Comparison of ENCODE assay signal across 9 mouse cellular contexts in genomic region chr6:18819343-18819742, GRCm38 (mm10). TPM values are rescaled to one million over a fixed set of nuclear protein-coding genes. Genes with fewer than 3 reads are reported as not detected.
DNase-seq lines count a peak whose midpoint lies in the region; ATAC-seq and TF ChIP-seq lines count a peak whose summit lies in the region.
"Had no signal": no experiment of that assay in that cellular context is flagged by ENCODE, and none has a peak within 500 bp of the region (broad histone marks: within the 10 kb centered on the region; RNA-seq: fewer than 3 reads in every experiment).

No protein-coding gene starts in this region.

- no peaks in the 10 kb centered on the region for H3K4me1 ChIP-seq in forebrain, embryonic 11.5 days (replicated peaks; ENCODE audit: control insufficient read depth, insufficient read depth, low read length)
- H3K4me1 ChIP-seq in forebrain, embryonic 10.5 days = peaks cover 3% of the 10 kb centered on the region; the same call in 1 of the 2 replicates
- no peaks in the 10 kb centered on the region for H3K4me1 ChIP-seq in embryonic facial prominence, embryonic 14.5 days (ENCODE audit: control insufficient read depth, insufficient read depth, low read length)
- H3K4me1 ChIP-seq in intestine, embryonic 15.5 days (replicated peaks) = 0 out of 2 replicates have a peak, but pooled peaks cover 3% of the 10 kb centered on the region
- H3K4me1 ChIP-seq: hindbrain, embryonic 15.5 days had no signal

- peak; percentile 65; the same call in 1 of the 2 replicates for ATAC-seq in forebrain, embryonic 11.5 days (replicated peaks; ENCODE audit: low FRiP score)
- ATAC-seq in embryonic facial prominence, embryonic 14.5 days (ENCODE audit: low read depth) = no peak
- peak; percentile 59; the same call in 1 of the 2 replicates for ATAC-seq in intestine, embryonic 15.5 days

- H3K36me3 ChIP-seq in forebrain, embryonic 11.5 days (ENCODE audit: control insufficient read depth, insufficient read depth, low read length) = no peaks in the 10 kb centered on the region
- H3K36me3 ChIP-seq in forebrain, embryonic 10.5 days (replicated peaks) = no peaks in the 10 kb centered on the region
- H3K36me3 ChIP-seq in C2C12 (ENCODE audit: control insufficient read depth, insufficient read depth) = no peaks in the 10 kb centered on the region
- H3K36me3 ChIP-seq in embryonic facial prominence, embryonic 14.5 days (ENCODE audit: control insufficient read depth, insufficient read depth, low read length) = no peaks in the 10 kb centered on the region
- no peaks in the 10 kb centered on the region for H3K36me3 ChIP-seq in intestine, embryonic 15.5 days
- H3K36me3 ChIP-seq: hindbrain, embryonic 15.5 days had no signal

- TF ChIP-seq CTCF in C2C12 (IDR thresholded peaks at IDR 0.05; ENCODE audit: control insufficient read depth, insufficient read depth, insufficient read length) = peak; percentile 5

- H3K27me3 ChIP-seq in forebrain, embryonic 11.5 days (ENCODE audit: control insufficient read depth, insufficient read depth, low read length) = no peaks in the 10 kb centered on the region
- no peaks in the 10 kb centered on the region for H3K27me3 ChIP-seq in forebrain, embryonic 10.5 days (ENCODE audit: poor library complexity, severe bottlenecking)
- H3K27me3 ChIP-seq in C2C12 (ENCODE audit: control insufficient read depth, insufficient read depth, insufficient read length) = peaks cover 8% of the 10 kb centered on the region
- no peaks in the 10 kb centered on the region for H3K27me3 ChIP-seq in embryonic facial prominence, embryonic 14.5 days (replicated peaks; ENCODE audit: control insufficient read depth, insufficient read depth, low read length)
- no peaks in the 10 kb centered on the region for H3K27me3 ChIP-seq in intestine, embryonic 15.5 days (replicated peaks)
- H3K27me3 ChIP-seq: hindbrain, embryonic 15.5 days had no signal

- no peaks in the 10 kb centered on the region for H3K79me3 ChIP-seq in C2C12 (ENCODE audit: low read depth)

- H3K27ac ChIP-seq in forebrain, embryonic 11.5 days (ENCODE audit: low read depth, low read length) = no peak overlapping the region
- H3K27ac ChIP-seq in forebrain, embryonic 10.5 days = no peak overlapping the region
- no peak overlapping the region for H3K27ac ChIP-seq in embryonic facial prominence, embryonic 14.5 days (replicated peaks; ENCODE audit: low read depth, low read length)
- H3K27ac ChIP-seq in intestine, embryonic 15.5 days = no peak overlapping the region
- H3K27ac ChIP-seq: hindbrain, embryonic 15.5 days had no signal

- H3K9ac ChIP-seq in forebrain, embryonic 11.5 days (ENCODE audit: low read length) = no peak overlapping the region
- H3K9ac ChIP-seq in embryonic facial prominence, embryonic 14.5 days (ENCODE audit: low read depth, low read length) = no peak overlapping the region
- no peak overlapping the region for H3K9ac ChIP-seq in intestine, embryonic 15.5 days
- H3K9ac ChIP-seq: hindbrain, embryonic 15.5 days had no signal

- H3K9me3 ChIP-seq in forebrain, embryonic 11.5 days (ENCODE audit: control insufficient read depth, low read length) = no peaks in the 10 kb centered on the region
- H3K9me3 ChIP-seq in forebrain, embryonic 10.5 days = no peaks in the 10 kb centered on the region
- no peaks in the 10 kb centered on the region for H3K9me3 ChIP-seq in embryonic facial prominence, embryonic 14.5 days (ENCODE audit: control insufficient read depth, low read length)
- no peaks in the 10 kb centered on the region for H3K9me3 ChIP-seq in intestine, embryonic 15.5 days
- H3K9me3 ChIP-seq: hindbrain, embryonic 15.5 days had no signal

- H3K4me3 ChIP-seq in forebrain, embryonic 11.5 days (ENCODE audit: low read depth, low read length) = no peak overlapping the region
- H3K4me3 ChIP-seq in forebrain, embryonic 10.5 days = no peak overlapping the region
- no peak overlapping the region for H3K4me3 ChIP-seq in C2C12 (ENCODE audit: insufficient read depth, poor library complexity, severe bottlenecking)
- no peak overlapping the region for H3K4me3 ChIP-seq in embryonic facial prominence, embryonic 14.5 days (ENCODE audit: low read depth, low read length)
- H3K4me3 ChIP-seq in intestine, embryonic 15.5 days (replicated peaks) = no peak overlapping the region
- H3K4me3 ChIP-seq: hindbrain, embryonic 15.5 days had no signal

- 19% methylated on average over 4 of the region's 4 CpGs for WGBS in forebrain, embryonic 11.5 days
- WGBS in forebrain, embryonic 10.5 days = 20% methylated on average over 4 of the region's 4 CpGs
- 16% methylated on average over 4 of the region's 4 CpGs for WGBS in embryonic facial prominence, embryonic 14.5 days
- 12% methylated on average over 4 of the region's 4 CpGs for WGBS in intestine, embryonic 15.5 days

- H3K4me2 ChIP-seq in forebrain, embryonic 11.5 days (ENCODE audit: low read depth, low read length, severe bottlenecking) = no peak overlapping the region
- H3K4me2 ChIP-seq in embryonic facial prominence, embryonic 14.5 days (ENCODE audit: low read depth, low read length) = no peak overlapping the region
- no peak overlapping the region for H3K4me2 ChIP-seq in intestine, embryonic 15.5 days (replicated peaks)
- H3K4me2 ChIP-seq: hindbrain, embryonic 15.5 days had no signal

- H3K79me2 ChIP-seq in C2C12 (ENCODE audit: control insufficient read depth, insufficient read depth) = no peaks in the 10 kb centered on the region

- no peak overlapping the region for H3ac ChIP-seq in C2C12 (ENCODE audit: control insufficient read depth, insufficient read length, low read depth)

- intact Hi-C loops in left cerebral cortex, postnatal 36 days (cut with DNase I) = loop anchor here (2.0 to 5.0 kb wide), 3 partner anchors 307 to 732 kb away; partner anchors contain the start of gene Cttnbp2

- DNase-seq in forebrain, embryonic 11.5 days (ENCODE audit: low spot score) = no peak
- DNase-seq in forebrain, embryonic 10.5 days (ENCODE audit: extremely low spot score, low spot score) = no peak
- peak; percentile 60 for DNase-seq in adrenal gland, postnatal 25 days
- peak; percentile 62 for DNase-seq in embryonic facial prominence, embryonic 14.5 days (ENCODE audit: low spot score)
- DNase-seq in left cerebral cortex, postnatal 36 days (ENCODE audit: low spot score in 2 of 2) = peak; percentile 29 to 54
- DNase-seq in retina, postnatal 1 day = peak; percentile 64

TF ChIP-seq in C2C12, 6 proteins besides CTCF, POLR2A, EP300 and RAD21:
- no peak for TF ChIP-seq USF1 (IDR thresholded peaks at IDR 0.05; ENCODE audit: low read depth)
- TF ChIP-seq CEBPB (IDR thresholded peaks at IDR 0.05; ENCODE audit: low read depth) = no peak
- no peak for TF ChIP-seq MYOG (IDR thresholded peaks at IDR 0.05; ENCODE audit: control insufficient read depth, extremely low read depth, insufficient read length)
- TF ChIP-seq MAX (IDR thresholded peaks at IDR 0.05) = no peak
- no peak for TF ChIP-seq MYOD1 (IDR thresholded peaks at IDR 0.05; ENCODE audit: control insufficient read depth, insufficient read length, low read depth)
- TF ChIP-seq FOSL1 (IDR thresholded peaks at IDR 0.05; ENCODE audit: insufficient read depth, low read length, poor library complexity, severe bottlenecking) = no peak

RNA-seq across cellular contexts. Expression of gene Lsm8, which starts 29.0 kb away (rescaled TPM):
- 208 and 221 TPM in 2 replicates for polyA plus RNA-seq in forebrain, embryonic 11.5 days (2014; fragmentation: Nextera tagmentation; extraction: Ambion mirVana)
- 248 and 251 TPM in 2 replicates for polyA plus RNA-seq in forebrain, embryonic 10.5 days (2016; fragmentation: Nextera tagmentation; extraction: Ambion mirVana)
- polyA plus RNA-seq in C2C12 (2012; fragmentation: generic; extraction: Trizol) = 87.2 TPM
- total RNA-seq in adrenal gland, postnatal 25 days (2021) = 32.5 and 37.0 TPM in 2 replicates
- 129 and 138 TPM in 2 replicates for polyA plus RNA-seq in embryonic facial prominence, embryonic 14.5 days (2014; fragmentation: Nextera tagmentation; extraction: Ambion mirVana)
- polyA plus RNA-seq in intestine, embryonic 15.5 days (2015; fragmentation: Nextera tagmentation; extraction: Ambion mirVana) = 168 and 177 TPM in 2 replicates
- 10 to 100 TPM; 29.8 to 31.0 TPM for total RNA-seq in left cerebral cortex, postnatal 36 days (2021)

RNA-seq across cellular contexts. Expression of gene Ankrd7, which starts 46.8 kb away (rescaled TPM):
- polyA plus RNA-seq in forebrain, embryonic 11.5 days (2014; fragmentation: Nextera tagmentation; extraction: Ambion mirVana) = 0.31 and 0.60 TPM in 2 replicates
- 0.52 and 0.74 TPM in 2 replicates for polyA plus RNA-seq in forebrain, embryonic 10.5 days (2016; fragmentation: Nextera tagmentation; extraction: Ambion mirVana)
- not detected for polyA plus RNA-seq in C2C12 (2012; fragmentation: generic; extraction: Trizol)
- not detected in 2 replicates for total RNA-seq in adrenal gland, postnatal 25 days (2021)
- polyA plus RNA-seq in embryonic facial prominence, embryonic 14.5 days (2014; fragmentation: Nextera tagmentation; extraction: Ambion mirVana) = not detected in 2 replicates
- polyA plus RNA-seq in intestine, embryonic 15.5 days (2015; fragmentation: Nextera tagmentation; extraction: Ambion mirVana) = 0.16 TPM in 1 of 2 replicates, not detected in the other
- total RNA-seq in left cerebral cortex, postnatal 36 days (2021) = not detected

Comparison
In these comparisons a context has a peak if more than half of its experiments do, and no peak if none do; other contexts are left out.
1. DNase-seq: peak in adrenal gland, postnatal 25 days (single experiment), embryonic facial prominence, embryonic 14.5 days (single experiment), left cerebral cortex, postnatal 36 days (2 of 2) and retina, postnatal 1 day (single experiment); none in forebrain, embryonic 11.5 days (single experiment) and forebrain, embryonic 10.5 days (single experiment).